Mouse (Mus musculus) hindbrain, postnatal 0 days (tissue): Measurements from ENCODE around the gene Prokr1. TPM values are rescaled to one million over a fixed set of nuclear protein-coding genes. Genes with fewer than 3 reads are reported as not detected.

Source experiments
- ATAC-seq: fragments of 200-750 bp; cut with Nextera tagmentation; 2 replicates; pipeline ENCODE4 v1.8.0; 2017; ENCODE audit warnings: mild to moderate bottlenecking, moderate TSS enrichment, moderate library complexity
- DNase-seq: peaks from one replicate; pipeline ENCODE4 v3.0.0-alpha.2; 2015; ENCODE audit warnings: low spot score
- H3K27ac ChIP-seq: fragments of 300-500 bp; sonication (generic); 2 replicates; pipeline ENCODE4 v1.5.1; 2014; ENCODE audit warnings: mild to moderate bottlenecking
- H3K27me3 ChIP-seq: fragments of 300-500 bp; sonication (generic); 2 replicates; pipeline ENCODE4 v1.6.1; 2014; ENCODE audit warnings: low read length, mixed read lengths; ENCODE audit not compliant: insufficient read depth
- H3K36me3 ChIP-seq: fragments of 300-500 bp; sonication (generic); 2 replicates; pipeline ENCODE4 v1.6.1; 2014; ENCODE audit warnings: low read length, mixed read lengths; ENCODE audit not compliant: insufficient read depth
- H3K4me1 ChIP-seq: fragments of 300-500 bp; sonication (generic); 2 replicates; pipeline ENCODE4 v1.6.1; 2014; ENCODE audit warnings: antibody characterized with exemption, low read length, mixed read lengths; ENCODE audit not compliant: insufficient read depth
- H3K4me2 ChIP-seq: fragments of 300-500 bp; sonication (generic); 2 replicates; pipeline ENCODE4 v1.6.1; 2014; ENCODE audit warnings: low read depth, mild to moderate bottlenecking, low read length, moderate library complexity, mixed read lengths
- H3K4me3 ChIP-seq: fragments of 300-500 bp; sonication (generic); 2 replicates; pipeline ENCODE4 v1.5.1; 2014; ENCODE audit warnings: low read length
- H3K9ac ChIP-seq: fragments of 300-500 bp; sonication (generic); replicated peaks from 2 replicates; pipeline ENCODE4 v1.6.1; 2014; ENCODE audit warnings: mild to moderate bottlenecking, low read length, moderate library complexity, mixed read lengths
- H3K9me3 ChIP-seq: fragments of 300-500 bp; sonication (generic); 2 replicates; pipeline ENCODE4 v1.6.1; 2016; ENCODE audit warnings: low read length, mixed read lengths
- CTCF ChIP-seq: IDR thresholded peaks from 2 replicates; pipeline ENCODE4 v1.5.1; 2016; ENCODE audit warnings: antibody characterized with exemption, control low read depth, low read depth
- WGBS: fragments of 180-500 bp; shearing (Covaris S2); extraction: QIAGEN DNeasy Blood & Tissue Kit; methylation state at CpG from one replicate; pipeline ENCODE4 v1.1.7; 2014; 5-methylcytosine and 5-hydroxymethylcytosine counted together
- polyA plus RNA-seq: library from polyadenylated mRNA; unstranded; fragments of >200 nt; fragmentation: Nextera tagmentation; extraction: Ambion mirVana; gene quantifications from 2 replicates; pipeline ENCODE4 v1.2.1, GENCODE M21; 2015
- total RNA-seq: library from RNA; depleted of rRNA; stranded (reverse); fragments of >200 nt; gene quantifications from 2 replicates; pipeline ENCODE4 v1.2.3, GENCODE M21; 2014

The Prokr1 gene
- total and polyA plus RNA-seq, 2 experiments from 2014 or later: 1.0 to 4.5 TPM

DNA sequence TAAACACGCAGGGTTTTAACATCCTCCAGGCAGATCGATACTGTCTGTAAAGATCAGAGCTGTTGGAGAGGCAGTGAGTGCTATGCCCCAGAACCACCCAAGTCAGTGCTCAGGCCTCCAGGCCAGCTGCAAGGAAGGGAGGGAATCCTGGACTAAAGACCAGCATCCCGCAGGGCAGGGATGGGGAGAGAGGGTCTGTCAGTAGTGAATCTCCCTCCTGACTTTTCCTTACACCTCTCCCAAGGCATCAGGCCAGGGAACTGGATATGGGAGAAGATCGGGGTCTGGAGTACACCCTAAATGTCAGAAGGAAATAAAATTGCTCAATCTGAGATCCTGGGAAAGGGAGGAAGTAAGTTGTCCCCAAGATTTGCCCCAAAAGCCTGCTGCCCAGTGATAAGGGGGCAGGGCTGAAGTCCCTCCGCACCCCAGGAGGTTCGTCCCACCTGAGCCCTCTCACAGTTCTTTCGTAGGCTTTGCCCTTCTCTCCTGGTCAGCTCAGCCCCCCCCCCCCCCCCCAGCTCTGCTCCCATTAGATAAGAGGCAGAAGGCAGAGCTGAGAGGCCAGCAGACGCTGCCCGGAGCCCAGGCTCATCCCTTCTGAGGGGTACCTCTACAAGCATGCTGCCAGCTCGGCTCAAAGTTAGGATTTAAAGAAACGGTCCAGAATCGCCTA lies 687 bp downstream of the Prokr1 start:
- H3K9me3 ChIP-seq: no peaks in the 10 kb centered on the region
- no peak overlapping the region for H3K27ac ChIP-seq
- 15% methylated on average over 12 of the region's 12 CpGs for WGBS
- peak overlapping the region; percentile 49 for H3K4me3 ChIP-seq
- H3K9ac ChIP-seq: peak overlapping the region; percentile 40; the same call in 1 of the 2 replicates
- TF ChIP-seq CTCF: no peak
- no peaks in the 10 kb centered on the region for H3K27me3 ChIP-seq
- H3K4me2 ChIP-seq: peak overlapping the region; percentile 73
- no peaks in the 10 kb centered on the region for H3K36me3 ChIP-seq
- ATAC-seq: peak; percentile 40; the same call in 1 of the 2 replicates
- H3K4me1 ChIP-seq: peaks cover 4% of the 10 kb centered on the region; the same call in 1 of the 2 replicates
- DNase-seq: no peak

DNA sequence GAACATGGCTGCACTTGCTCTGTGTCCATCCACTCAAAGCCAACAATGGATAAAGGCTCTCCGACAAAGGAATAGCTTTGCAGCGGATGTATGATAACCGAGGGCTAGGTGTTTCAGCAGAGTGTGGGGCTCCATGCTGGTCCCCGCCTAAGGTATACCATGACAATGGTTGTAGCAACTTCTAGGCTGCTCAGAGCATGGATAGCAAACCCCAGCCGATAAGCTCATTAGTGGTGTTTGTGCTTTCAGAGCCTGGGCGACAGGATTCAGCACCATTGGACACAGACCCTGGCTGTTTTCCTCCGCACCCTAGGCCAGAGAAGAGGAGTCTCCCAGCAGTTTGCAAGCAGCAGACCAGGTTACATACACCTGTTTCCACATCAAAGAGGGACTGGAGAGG lies 6.6 kb downstream of the Prokr1 start:
- TF ChIP-seq CTCF: no peak
- no peak overlapping the region for H3K27ac ChIP-seq
- no peak overlapping the region for H3K9ac ChIP-seq
- no peak overlapping the region for H3K4me3 ChIP-seq
- WGBS: 87% methylated on average over 7 of the region's 7 CpGs
- no peaks in the 10 kb centered on the region for H3K36me3 ChIP-seq
- ATAC-seq: no peak
- H3K9me3 ChIP-seq: no peaks in the 10 kb centered on the region
- H3K27me3 ChIP-seq: no peaks in the 10 kb centered on the region
- DNase-seq: no peak
- H3K4me1 ChIP-seq: no peaks in the 10 kb centered on the region
- no peak overlapping the region for H3K4me2 ChIP-seq

DNA sequence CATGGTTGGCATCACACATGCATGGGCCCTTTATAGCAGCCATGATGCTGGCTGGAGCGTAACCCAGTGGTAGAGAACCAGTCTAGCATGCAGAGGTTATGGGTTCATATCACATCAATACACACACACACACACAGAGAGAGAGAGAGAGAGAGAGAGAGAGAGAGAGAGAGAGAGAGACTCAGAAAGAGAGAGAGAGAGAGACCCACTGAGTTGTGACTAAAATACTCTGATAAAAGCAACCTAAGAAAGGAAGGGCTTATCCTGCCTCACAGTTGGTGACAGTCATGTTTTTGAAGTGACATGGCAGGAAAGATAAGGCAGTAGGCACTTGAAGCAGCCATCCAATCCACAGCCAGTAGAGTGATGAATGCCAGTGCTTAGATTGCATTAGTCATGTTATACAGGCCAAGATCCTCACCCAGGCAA lies 7.3 kb downstream of the Prokr1 start:
- H3K9ac ChIP-seq: no peak overlapping the region
- no peak for TF ChIP-seq CTCF

DNA sequence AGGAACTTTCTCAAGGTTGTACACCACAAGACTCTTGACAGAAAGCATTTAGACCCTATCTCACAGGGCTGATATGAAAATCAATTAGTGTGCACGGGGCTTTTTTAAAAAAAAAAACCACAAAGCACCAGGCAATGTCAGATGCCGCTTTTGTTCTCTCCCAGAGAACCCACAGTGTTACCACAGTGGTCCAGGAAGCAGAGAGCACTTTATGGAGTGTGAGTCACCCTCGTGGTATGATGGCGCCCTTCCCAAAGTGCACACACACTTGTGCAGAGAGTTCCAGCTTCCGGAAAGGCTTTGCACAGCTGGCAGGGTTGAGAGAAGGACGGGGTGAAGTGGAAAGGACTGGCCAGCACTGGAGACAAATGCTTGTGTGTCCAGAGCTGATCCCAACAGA lies 8.1 kb downstream of the Prokr1 start:
- H3K4me1 ChIP-seq: no peaks in the 10 kb centered on the region
- WGBS: 67% methylated on average over 6 of the region's 6 CpGs
- H3K4me2 ChIP-seq: no peak overlapping the region
- no peaks in the 10 kb centered on the region for H3K27me3 ChIP-seq
- no peak overlapping the region for H3K9ac ChIP-seq
- DNase-seq (no peak), ATAC-seq (no peak)
- no peak for TF ChIP-seq CTCF
- no peaks in the 10 kb centered on the region for H3K9me3 ChIP-seq
- H3K36me3 ChIP-seq: no peaks in the 10 kb centered on the region
- H3K27ac ChIP-seq: no peak overlapping the region
- H3K4me3 ChIP-seq: no peak overlapping the region

More for the DNA sequence above, 7.3 kb downstream of the Prokr1 start:
- ATAC-seq (no peak), DNase-seq (no peak)
- H3K4me3 ChIP-seq: no peak overlapping the region
- no peak overlapping the region for H3K27ac ChIP-seq
- H3K4me2 ChIP-seq: no peak overlapping the region
- 97% methylated on average over 1 of the region's 1 CpGs for WGBS
- no peaks in the 10 kb centered on the region for H3K4me1 ChIP-seq
- no peaks in the 10 kb centered on the region for H3K9me3 ChIP-seq
- no peaks in the 10 kb centered on the region for H3K36me3 ChIP-seq
- H3K27me3 ChIP-seq: no peaks in the 10 kb centered on the region

DNA sequence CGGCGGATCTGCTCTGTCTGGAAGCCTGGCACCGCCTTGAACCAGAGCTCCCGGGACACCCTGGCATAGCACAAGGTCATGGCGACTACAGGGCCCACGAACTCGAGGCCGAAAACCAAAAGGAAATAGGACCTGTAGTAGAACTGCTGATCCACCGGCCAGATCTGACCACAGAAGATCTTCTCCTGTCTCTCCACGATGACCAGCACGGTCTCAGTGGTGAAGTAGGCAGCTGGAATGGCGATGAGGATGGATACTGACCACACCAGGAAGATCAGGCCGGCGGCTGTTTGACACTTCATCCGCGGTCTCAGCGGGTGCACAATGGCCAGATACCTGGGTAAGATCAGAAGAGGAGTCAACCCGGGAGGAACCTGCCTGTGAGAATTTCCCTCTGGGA lies 9.0 kb downstream of the Prokr1 start:
- Histone ChIP-seq H3K4me1 (no peaks in the 10 kb centered on the region), H3K9me3 (no peaks in the 10 kb centered on the region), H3K4me2 (no peak overlapping the region), H3K27ac (no peak overlapping the region), H3K9ac (no peak overlapping the region), H3K27me3 (no peaks in the 10 kb centered on the region), H3K4me3 (no peak overlapping the region), H3K36me3 (no peaks in the 10 kb centered on the region)
- WGBS: 92% methylated on average over 18 of the region's 18 CpGs
- no peak for TF ChIP-seq CTCF
- ATAC-seq (no peak), DNase-seq (no peak)

DNA sequence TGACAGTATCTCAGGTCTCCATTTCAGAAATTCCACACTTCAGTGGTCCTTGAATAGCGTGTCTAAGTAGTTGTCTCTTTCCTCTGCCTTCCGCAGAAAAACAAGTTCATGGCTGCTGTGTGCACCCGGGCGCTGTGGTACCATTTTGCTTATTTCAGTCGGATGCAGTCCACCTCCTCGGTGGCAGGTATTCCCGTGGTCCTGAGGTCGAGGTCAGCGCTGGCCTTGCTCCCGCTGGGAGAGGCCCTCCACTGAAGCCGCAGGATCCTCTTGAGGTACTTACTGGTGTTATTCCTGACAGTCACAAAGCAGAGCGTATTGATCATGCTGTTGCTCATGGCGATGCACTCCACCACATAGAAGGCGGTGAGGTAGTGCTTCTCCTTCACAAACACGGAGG lies 9.5 kb downstream of the Prokr1 start:
- H3K27me3 ChIP-seq: no peaks in the 10 kb centered on the region
- ATAC-seq (no peak), DNase-seq (no peak)
- H3K4me3 ChIP-seq: no peak overlapping the region
- no peaks in the 10 kb centered on the region for H3K9me3 ChIP-seq
- H3K9ac ChIP-seq: no peak overlapping the region
- 86% methylated on average over 15 of the region's 15 CpGs for WGBS
- no peak overlapping the region for H3K27ac ChIP-seq
- no peaks in the 10 kb centered on the region for H3K36me3 ChIP-seq
- no peak overlapping the region for H3K4me2 ChIP-seq
- H3K4me1 ChIP-seq: no peaks in the 10 kb centered on the region
- TF ChIP-seq CTCF: no peak

DNA sequence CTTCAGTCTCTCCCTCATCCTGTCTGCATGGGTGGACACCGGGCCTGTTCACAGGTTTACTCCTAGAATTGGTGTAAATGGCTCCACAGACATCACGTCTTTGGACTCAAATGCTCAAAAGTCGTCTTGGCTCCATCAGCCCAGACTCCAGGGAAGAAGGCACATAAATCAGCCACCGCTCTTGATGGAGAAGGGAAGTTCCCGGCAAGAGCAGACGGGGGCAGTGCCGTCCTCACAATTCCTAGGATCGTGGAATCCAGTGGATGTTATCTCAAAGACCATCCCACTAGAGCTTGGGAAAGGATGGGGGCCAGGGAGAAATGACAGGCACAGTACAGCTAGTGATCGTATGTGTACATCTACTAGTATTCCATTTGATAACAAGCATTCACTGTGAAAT lies 12.3 kb downstream of the Prokr1 start:
- H3K27me3 ChIP-seq: no peaks in the 10 kb centered on the region
- H3K4me2 ChIP-seq: no peak overlapping the region
- H3K9ac ChIP-seq: no peak overlapping the region
- no peaks in the 10 kb centered on the region for H3K36me3 ChIP-seq
- H3K4me3 ChIP-seq: no peak overlapping the region
- ATAC-seq (0 out of 2 replicates have a peak, but pooled peaks have one; percentile 61), DNase-seq (peak; percentile 72)
- peak; percentile 75 for TF ChIP-seq CTCF
- H3K9me3 ChIP-seq: no peaks in the 10 kb centered on the region
- no peak overlapping the region for H3K27ac ChIP-seq
- WGBS: 34% methylated on average over 9 of the region's 9 CpGs
- no peaks in the 10 kb centered on the region for H3K4me1 ChIP-seq
